Mouse (Mus musculus) erythroblast, embryonic 14.5 days (primary cell): Measurements from ENCODE around the gene St7.

Source experiments
- GATA1 ChIP-seq: IDR thresholded peaks from 2 replicates; pipeline ENCODE4 v1.6.1; 2012; ENCODE audit warnings: low read length, inconsistent platforms, mixed read lengths
- TAL1 ChIP-seq: IDR thresholded peaks from 3 replicates; pipeline ENCODE4 v1.6.1; 2012; ENCODE audit warnings: low read length, inconsistent platforms, mixed read lengths

DNA sequence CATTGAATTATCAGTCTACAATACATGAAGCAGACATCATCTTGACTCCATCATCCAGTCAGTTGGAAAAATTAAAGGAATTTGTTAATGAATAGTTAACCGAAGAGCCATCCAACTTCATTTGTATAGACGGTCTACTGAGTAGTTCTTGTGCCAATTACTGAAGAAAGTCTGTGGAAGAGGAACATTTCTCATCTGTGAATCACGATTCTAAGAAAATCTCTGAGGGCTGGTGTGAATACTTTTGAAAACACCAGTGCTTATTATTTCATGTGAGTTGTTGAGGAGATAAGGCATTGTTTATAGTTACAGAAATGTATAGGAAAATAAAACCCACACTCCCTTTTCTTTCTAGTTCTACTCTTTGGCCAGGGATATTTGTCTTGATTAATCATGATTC, 286.1 kb downstream of the St7 start:
- TF ChIP-seq GATA1 (no peak), TAL1 (no peak)
